Mouse (Mus musculus): ENCODE data around the gene Olfr527.

Olfr527 gene

DNA sequence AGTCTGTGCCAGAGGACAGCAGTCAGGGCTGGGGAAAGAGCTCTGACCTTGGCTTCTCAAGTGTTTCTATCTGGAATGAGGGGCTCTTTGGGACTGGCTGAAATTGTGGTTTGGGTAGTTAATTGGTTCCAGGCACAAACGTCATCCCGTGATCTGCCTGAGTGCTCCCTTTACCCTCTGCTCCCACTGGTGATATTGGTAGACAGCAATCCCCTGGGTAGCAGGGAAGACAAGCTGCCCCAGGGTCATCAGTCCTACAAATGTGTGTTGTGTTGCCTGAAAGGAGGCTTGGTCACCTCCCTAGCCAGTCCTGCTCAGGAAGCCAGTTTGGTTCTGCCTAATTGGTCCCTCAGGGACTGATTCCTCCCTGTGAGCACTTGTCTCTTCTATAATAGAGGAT, at the start of gene Olfr527:
Gene Olfr527, plus strand, starts transcription at position 301 of the 400 bp plus-strand sequence.
- DNase-seq (ENCODE audit: low read depth, low spot score), result no peak

DNA sequence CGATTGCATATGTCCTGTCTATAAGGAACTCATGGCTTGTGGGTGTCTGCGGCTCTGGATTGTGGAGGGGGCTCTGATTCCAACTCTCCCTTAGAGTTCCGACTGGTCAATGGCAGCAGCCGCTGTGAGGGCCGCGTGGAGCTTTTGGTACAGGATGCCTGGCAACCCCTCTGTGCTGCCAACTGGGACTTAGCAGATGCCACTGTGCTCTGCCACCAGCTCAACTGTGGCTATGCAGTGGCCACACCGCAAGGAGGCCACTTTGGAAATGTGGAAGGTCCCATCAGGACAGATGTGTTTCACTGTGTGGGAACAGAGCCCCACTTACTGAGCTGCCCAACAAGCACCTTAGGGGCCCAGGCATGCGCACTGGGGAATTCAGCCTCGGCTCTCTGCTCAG, 38.1 kb upstream of the Olfr527 start:
- DNase-seq (ENCODE audit: low read depth, low spot score), result no peak

DNA sequence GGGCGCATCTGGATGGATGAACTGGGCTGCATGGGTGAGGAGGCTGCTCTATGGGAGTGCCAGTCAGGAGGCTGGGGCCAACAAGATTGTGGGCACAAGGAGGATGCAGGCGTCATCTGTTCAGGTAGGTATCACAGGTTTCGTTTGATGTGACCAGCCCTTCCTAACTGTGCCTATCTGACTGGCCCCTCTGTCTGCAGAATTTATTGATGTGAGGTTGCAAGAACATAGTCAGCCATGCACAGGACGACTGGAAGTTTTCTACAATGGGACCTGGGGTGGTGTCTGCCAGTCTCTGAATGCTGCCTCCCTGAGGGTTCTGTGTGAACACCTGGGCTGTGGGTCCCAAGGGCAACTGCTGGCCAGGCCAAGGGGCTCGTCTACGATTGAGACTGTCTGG, 36.9 kb upstream of the Olfr527 start:
- DNase-seq (ENCODE audit: low read depth, low spot score), result no peak

DNA sequence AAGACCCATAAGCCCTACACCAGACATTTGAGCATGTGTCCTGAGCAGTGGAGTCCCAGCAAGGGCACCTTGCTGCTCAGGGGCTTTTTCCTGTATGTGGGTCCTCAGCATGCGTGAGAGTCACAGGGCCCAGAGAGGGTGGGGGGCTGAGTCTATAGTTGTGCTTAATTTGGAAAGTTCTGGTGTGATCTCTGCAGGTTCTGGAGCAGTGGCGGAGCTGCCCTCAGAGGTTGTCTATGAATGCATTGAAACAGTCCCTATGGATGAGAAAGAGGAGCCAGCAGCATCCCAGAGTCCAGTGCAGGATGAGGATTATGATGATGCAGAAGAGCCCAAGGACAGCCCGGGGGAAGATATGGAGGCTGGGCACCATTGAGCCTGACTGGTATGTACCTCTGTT, 34.4 kb upstream of the Olfr527 start:
- DNase-seq (ENCODE audit: low read depth, low spot score), result no peak

- DNase-seq (ENCODE audit: low read depth, low spot score), result no peak
Measured at GRCm38 (mm10) chr7:140319861-140320385, 13.9 kb upstream of the Olfr527 start.

DNA sequence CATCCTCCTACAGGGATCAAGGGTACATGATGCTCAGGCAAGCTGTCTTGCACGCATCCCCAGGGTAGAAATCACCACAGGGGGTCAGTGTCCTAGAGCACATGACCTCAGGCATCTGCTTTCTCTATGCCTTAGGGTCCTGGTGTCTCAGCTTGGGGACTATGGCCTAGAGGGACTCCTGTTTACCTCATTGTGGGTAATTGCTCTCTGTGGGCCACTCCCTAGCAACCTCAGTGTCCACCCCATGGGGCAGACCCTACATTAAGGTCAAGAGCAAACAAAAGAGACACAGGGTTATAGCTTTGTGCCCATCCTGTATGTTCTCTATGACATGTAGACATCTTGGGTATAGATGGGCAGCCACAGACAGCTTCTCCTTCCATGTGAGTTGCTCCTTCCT, 13.3 kb upstream of the Olfr527 start, which contains the start of gene Olfr525:
Gene Olfr525, plus strand, starts transcription at position 301 of the 400 bp plus-strand sequence.
- DNase-seq (ENCODE audit: low read depth, low spot score), result no peak

DNA sequence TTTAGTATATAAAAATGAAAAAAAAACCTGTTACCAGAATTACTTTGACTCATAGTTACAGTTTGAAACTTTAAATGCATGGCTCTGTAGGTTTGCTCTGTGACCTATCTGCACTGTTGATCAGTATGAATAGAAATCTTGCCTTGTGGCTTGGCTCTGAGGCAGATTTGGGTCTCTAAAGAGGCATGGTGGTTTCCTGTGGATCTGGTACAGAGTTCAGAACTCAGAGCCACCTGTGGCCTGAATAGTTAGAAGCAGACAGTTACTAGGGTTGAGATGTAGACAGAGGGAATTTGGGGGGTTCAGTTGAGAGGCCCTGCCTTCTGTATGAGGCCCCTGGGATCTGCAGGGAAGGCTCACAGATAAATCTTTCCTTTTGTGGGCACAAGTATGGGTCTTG, 12.7 kb upstream of the Olfr527 start:
- DNase-seq (ENCODE audit: low read depth, low spot score), result no peak

- DNase-seq (ENCODE audit: low read depth, low spot score), result no peak
Measured at GRCm38 (mm10) chr7:140329766-140330304, 4.0 kb upstream of the Olfr527 start.

DNA sequence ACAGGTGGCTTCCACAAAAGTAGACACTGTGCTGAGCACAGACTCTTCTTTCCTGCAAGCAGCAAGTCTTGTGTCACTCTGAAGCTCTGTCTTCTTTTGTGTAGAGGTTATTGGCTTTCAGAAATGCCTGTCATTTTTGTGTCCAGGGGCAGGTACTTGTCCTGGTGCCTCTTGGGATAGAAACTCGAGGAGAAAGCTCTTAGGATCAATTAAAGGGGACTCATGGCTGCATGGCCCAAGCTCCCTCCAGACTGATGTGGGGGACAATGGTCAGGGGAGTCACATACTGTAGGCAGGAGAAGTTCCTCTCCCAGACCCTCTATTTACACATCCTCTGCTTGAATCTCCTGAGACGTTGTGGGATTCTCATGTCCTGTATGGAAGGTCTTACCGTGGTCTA, 27.8 kb downstream of the Olfr527 start, which contains the start of gene Olfr60:
Gene Olfr60, minus strand, starts transcription at position 101 of the 400 bp plus-strand sequence.
- DNase-seq (ENCODE audit: low read depth, low spot score), result no peak

DNA sequence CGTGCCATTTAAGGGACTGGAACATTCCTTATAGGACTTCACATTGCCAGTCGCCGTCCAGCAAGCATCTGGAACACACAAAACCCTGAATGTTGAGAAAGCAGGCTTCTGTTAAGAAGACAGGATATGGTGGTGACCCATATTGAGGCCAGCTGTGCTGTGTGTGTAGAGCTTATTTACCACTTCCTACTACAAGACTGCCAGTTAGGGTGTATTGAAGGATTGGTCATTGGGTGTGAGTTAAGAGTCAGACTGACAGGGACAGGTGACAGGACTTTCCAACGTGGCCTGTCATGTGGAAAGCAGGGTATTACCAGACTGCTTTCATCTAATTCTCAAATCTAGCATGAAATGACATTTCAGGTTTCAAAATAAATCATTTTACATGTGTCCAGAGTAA, 40.5 kb downstream of the Olfr527 start:
- no peak for DNase-seq (ENCODE audit: low read depth, low spot score)

GRCm38 (mm10) chr7:140376231-140376630, 42.4 kb downstream of the Olfr527 start, which contains the start of gene Olfr530:
Gene Olfr530 (minus strand): TSS chr7:140376331.
- DNase-seq (ENCODE audit: low read depth, low spot score), result no peak

GRCm38 (mm10) chr7:140376911-140377310, 43.1 kb downstream of the Olfr527 start:
- no peak for DNase-seq (ENCODE audit: low read depth, low spot score)
